Mouse (Mus musculus) stomach, postnatal 0 days (tissue): ENCODE results near the gene G3bp2.

Experiments used
- CTCF ChIP-seq: IDR thresholded peaks from 2 replicates; pipeline ENCODE4 v1.5.1; 2016; ENCODE audit warnings: antibody characterized with exemption, low read depth, mild to moderate bottlenecking, moderate library complexity
- EP300 ChIP-seq: optimal IDR thresholded peaks from 2 replicates; pipeline ENCODE3; 2016; ENCODE audit warnings: antibody characterized with exemption

- TF ChIP-seq CTCF (no peak), EP300 (no peak)
Measured at GRCm38 (mm10) chr5:92106327-92107125, 23.0 kb upstream of the G3bp2 start.
